Mouse (Mus musculus) intestine, embryonic 16.5 days (tissue): ENCODE data around the gene Zfp518a. TPM values are rescaled to one million over a fixed set of nuclear protein-coding genes. Genes with fewer than 3 reads are reported as not detected.

Source experiments
- ATAC-seq: fragments of 200-750 bp; cut with Nextera tagmentation; 2 replicates; pipeline ENCODE4 v1.8.0; 2017; ENCODE audit warnings: moderate TSS enrichment, moderate library complexity
- H3K27ac ChIP-seq: fragments of 300-500 bp; sonication (generic); 2 replicates; pipeline ENCODE4 v1.5.1; 2014; ENCODE audit warnings: mild to moderate bottlenecking, low read length
- H3K27me3 ChIP-seq: fragments of 300-500 bp; sonication (generic); replicated peaks from 2 replicates; pipeline ENCODE4 v1.6.1; 2014; ENCODE audit warnings: low read length, control low read depth, mixed read lengths; ENCODE audit not compliant: control insufficient read depth, insufficient read depth
- H3K36me3 ChIP-seq: fragments of 300-500 bp; sonication (generic); 2 replicates; pipeline ENCODE4 v1.6.1; 2014; ENCODE audit warnings: low read length, control low read depth; ENCODE audit not compliant: control insufficient read depth, insufficient read depth
- H3K4me1 ChIP-seq: fragments of 300-500 bp; sonication (generic); 2 replicates; pipeline ENCODE4 v1.6.1; 2014; ENCODE audit warnings: low read length, control low read depth, mixed read lengths; ENCODE audit not compliant: control insufficient read depth, insufficient read depth
- H3K4me2 ChIP-seq: fragments of 300-500 bp; sonication (generic); 2 replicates; pipeline ENCODE4 v1.6.1; 2014; ENCODE audit warnings: low read depth, low read length, control low read depth
- H3K4me3 ChIP-seq: fragments of 300-500 bp; sonication (generic); 2 replicates; pipeline ENCODE4 v1.5.1; 2014; ENCODE audit warnings: mild to moderate bottlenecking, low read length
- H3K9ac ChIP-seq: fragments of 300-500 bp; sonication (generic); 2 replicates; pipeline ENCODE4 v1.6.1; 2014; ENCODE audit warnings: low read depth, low read length
- H3K9me3 ChIP-seq: fragments of 300-500 bp; sonication (generic); 2 replicates; pipeline ENCODE4 v1.6.1; 2016; ENCODE audit warnings: low read length, control low read depth; ENCODE audit not compliant: control insufficient read depth
- WGBS: fragments of 180-500 bp; shearing (Covaris S2); extraction: QIAGEN DNeasy Blood & Tissue Kit; methylation state at CpG from one replicate; pipeline ENCODE4 v1.1.7; 2014; 5-methylcytosine and 5-hydroxymethylcytosine counted together
- microRNA-seq: library from miRNA; unstranded; fragments of <30 nt; microRNA quantifications from one replicate; pipeline ENCODE4, GENCODE M21; 2016
- polyA plus RNA-seq: library from polyadenylated mRNA; unstranded; fragments of >200 nt; fragmentation: Nextera tagmentation; extraction: Ambion mirVana; gene quantifications from 2 replicates; pipeline ENCODE4 v1.2.1, GENCODE M21; 2015

Gene Zfp518a
- polyA plus RNA-seq, 1 experiment from 2014 or later: 10.7 TPM

DNA sequence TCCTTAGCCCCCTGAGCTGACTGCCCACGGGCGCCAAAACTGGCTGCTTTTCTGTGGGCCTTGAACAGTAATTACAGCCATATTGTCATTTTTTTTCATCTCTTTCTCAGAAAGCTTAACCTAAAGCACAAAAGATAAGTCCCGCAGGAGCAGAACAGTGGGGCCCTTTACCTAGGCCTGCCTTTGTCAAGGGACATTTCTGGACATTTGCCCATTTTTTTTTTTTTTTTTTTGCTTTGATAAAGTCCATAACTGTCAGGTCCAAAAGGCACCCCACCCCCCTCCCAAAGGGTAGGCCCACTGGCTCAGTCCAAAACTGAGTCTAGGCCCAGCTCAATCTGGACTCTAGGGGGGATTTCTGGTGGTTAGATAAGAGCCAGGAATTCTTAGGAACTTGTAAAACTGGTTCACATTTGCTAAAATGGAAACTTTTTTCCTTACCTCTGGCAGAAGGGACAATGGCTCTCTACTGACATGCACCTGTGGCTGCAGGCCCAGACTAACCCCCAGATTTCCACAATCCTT is 69.9 kb downstream of the Zfp518a start:
- Histone ChIP-seq H3K27ac (peak overlapping the region; percentile 59), H3K27me3 (no peaks in the 10 kb centered on the region), H3K9me3 (no peaks in the 10 kb centered on the region), H3K4me3 (no peak overlapping the region), H3K4me1 (peaks cover 13% of the 10 kb centered on the region), H3K9ac (no peak overlapping the region), H3K4me2 (no peak overlapping the region), H3K36me3 (no peaks in the 10 kb centered on the region)
- 51% methylated on average over 3 of the region's 3 CpGs for WGBS
- ATAC-seq: peak; percentile 61

DNA sequence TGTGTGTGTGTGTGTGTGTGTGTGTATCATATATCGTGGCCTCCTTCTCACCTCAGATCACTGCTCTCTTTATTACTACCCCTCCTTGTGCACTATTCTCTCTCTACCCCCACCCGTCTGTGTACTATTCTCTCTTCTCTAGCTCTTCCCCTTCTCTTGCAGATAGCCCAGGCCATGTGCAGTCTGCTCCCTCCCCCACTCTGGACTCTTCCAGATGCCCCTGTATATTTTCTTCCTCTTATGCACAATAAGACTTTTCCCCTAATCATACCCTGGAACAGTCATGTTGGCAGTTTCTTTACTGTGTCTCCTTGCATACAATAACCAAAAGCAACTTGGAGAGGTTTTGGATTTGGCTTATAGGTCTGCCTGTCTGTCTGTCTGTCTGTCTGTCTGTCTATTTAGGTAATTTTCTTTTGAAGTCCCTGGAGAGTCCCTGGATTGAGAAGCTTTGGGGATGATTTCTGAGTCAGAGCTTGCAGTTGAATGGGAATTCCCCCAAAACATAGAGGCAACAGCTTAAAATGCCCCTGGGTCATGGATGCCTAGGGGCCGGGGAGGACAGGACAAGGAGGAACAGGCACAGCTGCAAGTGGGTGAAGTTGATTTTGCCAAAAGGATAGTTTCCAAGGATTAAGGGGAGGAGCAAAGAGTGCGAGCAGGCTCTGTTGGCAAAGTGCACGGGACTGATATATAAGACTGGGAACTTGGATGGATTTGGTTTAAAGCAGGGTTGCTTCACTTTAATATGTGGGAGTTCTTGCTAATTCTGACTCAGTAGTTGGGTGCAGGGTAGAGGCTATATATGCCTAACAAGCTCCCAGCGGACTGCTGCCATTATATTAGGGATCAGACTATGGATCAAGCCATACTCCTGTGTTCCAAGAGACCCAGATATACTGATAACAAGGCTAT is 70.7 kb downstream of the Zfp518a start:
- Histone ChIP-seq H3K4me1 (peaks cover 13% of the 10 kb centered on the region), H3K36me3 (no peaks in the 10 kb centered on the region), H3K27me3 (no peaks in the 10 kb centered on the region), H3K9me3 (no peaks in the 10 kb centered on the region), H3K4me2 (no peak overlapping the region), H3K4me3 (no peak overlapping the region), H3K27ac (0 out of 2 replicates have a peak overlapping the region, but pooled peaks have one; percentile 33), H3K9ac (no peak overlapping the region)
- ATAC-seq: peak; percentile 26
- WGBS: 72% methylated on average over 6 of the region's 6 CpGs

Small RNA genes within 50 kb of the gene (microRNA-seq; reads per million reads assigned to microRNA genes)
- not detected for gene Mir8092

Other genes with a start within 250 kb of the Zfp518a start
- not detected in 2 replicates for gene Cc2d2b, start 146.0 kb upstream of the Zfp518a start, polyA plus RNA-seq
- gene Ccnj, start 63.4 kb upstream of the Zfp518a start, polyA plus RNA-seq: 6.2 and 7.8 TPM in 2 replicates
- 22.6 and 27.3 TPM in 2 replicates for gene Blnk, start 99.8 kb downstream of the Zfp518a start, polyA plus RNA-seq
- not detected in 2 replicates for gene Dntt, start 134.6 kb downstream of the Zfp518a start, polyA plus RNA-seq
- not detected in 2 replicates for gene Opalin, start 182.4 kb downstream of the Zfp518a start, polyA plus RNA-seq